Mouse (Mus musculus) layer of hippocampus, postnatal 25 days (tissue): Measurements from ENCODE around the gene Abca7. TPM values are rescaled to one million over a fixed set of nuclear protein-coding genes. Genes with fewer than 3 reads are reported as not detected.
"Not testable (repeated sequence)": the region's sequence is repeated elsewhere in the genome, so short reads cannot be mapped to it uniquely, and the experiment has no call there.

ENCODE experiments used
- DNase-seq, 2 experiments: peaks; one replicate each; pipeline ENCODE4 v3.0.0; 2022; ENCODE audit warnings: mixed read lengths in 2 of 2, low spot score in 1 of 2; ENCODE audit errors: extremely low spot score in 1 of 2
- total RNA-seq, 2 experiments: library from RNA; stranded (reverse); gene quantifications; 2 replicates each; pipeline ENCODE4 v1.2.3; 2021

Abca7 gene
- total RNA-seq, 2 experiments from 2014 or later: 9.6 to 10.2 TPM

DNA sequence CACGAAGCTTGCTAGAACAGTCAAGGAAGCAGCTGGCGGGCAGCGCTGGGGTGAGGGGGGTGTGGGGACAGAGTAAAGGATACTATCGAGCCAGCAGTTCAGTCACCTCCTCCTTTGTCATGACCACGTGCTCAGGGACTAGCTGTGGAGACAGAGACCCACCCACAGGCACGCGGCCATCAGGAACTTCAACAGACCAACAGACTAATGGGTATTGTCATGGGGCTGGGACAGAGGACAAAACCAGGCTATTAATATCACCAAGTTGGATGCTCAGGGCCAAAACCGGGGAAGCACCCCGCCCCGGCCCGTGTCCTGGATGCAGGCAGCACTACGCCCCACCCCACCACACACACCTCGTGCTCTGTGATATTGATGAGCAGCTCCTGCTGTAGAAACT lies 40.5 kb downstream of the Abca7 start:
- DNase-seq: no peak

DNA sequence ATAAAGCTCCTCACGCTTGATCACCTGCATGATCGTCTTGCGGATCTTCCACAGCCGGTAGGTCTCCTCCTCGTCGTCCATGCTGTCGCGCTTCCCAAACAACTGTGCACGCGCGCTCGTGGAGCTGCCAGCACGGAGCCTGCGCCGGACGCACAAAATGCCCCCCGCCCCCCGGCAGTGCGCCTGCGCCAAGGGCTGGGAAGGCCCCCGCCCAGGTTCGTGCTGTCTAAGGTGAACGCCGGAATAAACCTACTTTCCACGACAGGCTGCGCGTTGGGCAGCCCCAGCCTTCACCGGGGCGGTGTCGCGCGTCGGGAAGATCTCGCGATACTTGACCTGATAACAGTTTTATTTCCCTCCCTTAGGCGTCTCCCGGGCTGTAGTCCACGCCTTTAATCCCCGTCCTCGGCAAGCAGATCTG lies 43.3 kb downstream of the Abca7 start, which contains the start of gene Polr2e:
Gene Polr2e (minus strand): TSS at position 237 of the 421 bp plus-strand sequence.
- peak; percentile 90 to 93 for DNase-seq

DNA sequence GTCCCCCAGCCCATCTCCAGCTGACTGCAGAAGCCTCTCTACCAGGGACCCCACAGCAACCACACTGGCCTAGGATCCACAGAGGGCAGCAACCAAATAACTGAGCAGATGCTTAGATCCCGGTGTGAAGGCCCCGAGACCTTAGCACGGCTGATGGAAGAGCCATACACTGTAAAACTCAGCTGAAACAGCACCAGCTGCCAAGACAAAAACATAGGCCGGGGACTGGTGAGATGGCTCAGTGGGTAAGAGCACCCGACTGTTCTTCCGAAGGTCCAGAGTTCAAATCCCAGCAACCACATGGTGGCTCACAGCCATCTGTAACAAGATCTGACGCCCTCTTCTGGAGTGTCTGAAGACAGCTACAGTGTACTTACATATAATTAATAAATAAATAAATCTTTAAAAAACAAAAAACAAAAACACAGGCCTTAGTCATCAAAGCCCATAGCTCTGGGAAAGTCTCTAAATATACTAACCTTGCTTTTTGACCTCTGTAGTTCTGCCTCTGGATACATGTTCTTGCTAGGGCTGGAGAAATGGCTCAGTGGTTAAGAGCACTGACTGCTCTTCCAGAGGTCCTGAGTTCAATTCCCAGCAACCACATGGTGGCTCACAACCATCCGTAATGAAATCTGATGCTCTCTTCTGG lies 45.2 kb downstream of the Abca7 start:
- DNase-seq: not testable (repeated sequence)

DNA sequence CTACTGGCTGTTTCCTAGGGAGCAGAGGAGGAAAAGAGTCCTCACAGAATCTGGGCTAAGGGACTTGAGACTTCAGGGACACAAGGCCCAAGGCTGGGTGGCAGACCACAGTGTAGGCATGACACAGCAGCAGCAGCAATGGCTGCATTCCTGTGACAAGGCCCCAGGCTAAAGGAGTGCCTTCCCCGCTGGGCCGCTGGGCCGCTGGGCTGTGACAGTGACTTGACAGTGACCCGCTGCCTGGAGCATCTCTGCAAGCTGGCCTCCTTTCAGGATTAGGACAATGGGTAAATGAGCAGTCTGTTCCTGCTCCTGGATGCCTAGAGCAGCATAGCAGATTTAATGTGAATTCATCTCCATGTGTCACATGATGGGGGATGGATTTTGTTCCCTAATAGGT lies 47.8 kb downstream of the Abca7 start:
- no peak for DNase-seq

GRCm38 (mm10) chr10:80045364-80045763 lies 49.1 kb downstream of the Abca7 start:
- not testable (repeated sequence) for DNase-seq

DNA sequence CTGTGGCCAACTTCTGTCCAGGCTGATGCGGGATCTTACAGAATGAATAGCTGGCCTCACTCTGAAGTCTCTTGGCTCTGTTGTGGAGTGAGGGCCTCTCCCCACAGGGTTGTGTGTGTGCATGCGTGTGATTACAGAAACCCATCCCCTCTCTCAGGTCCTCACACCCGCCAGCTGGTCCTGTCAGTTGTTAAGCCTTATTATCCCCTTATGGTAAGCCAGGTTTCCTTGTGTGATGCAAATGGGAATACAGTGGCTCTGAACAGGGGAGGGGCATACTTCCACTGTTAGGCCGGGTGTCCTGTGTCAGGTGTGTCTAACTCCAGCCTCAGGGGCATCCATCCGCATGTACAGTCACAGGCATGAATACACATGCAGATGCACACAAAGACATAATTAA lies 49.5 kb downstream of the Abca7 start:
- no peak for DNase-seq

DNA sequence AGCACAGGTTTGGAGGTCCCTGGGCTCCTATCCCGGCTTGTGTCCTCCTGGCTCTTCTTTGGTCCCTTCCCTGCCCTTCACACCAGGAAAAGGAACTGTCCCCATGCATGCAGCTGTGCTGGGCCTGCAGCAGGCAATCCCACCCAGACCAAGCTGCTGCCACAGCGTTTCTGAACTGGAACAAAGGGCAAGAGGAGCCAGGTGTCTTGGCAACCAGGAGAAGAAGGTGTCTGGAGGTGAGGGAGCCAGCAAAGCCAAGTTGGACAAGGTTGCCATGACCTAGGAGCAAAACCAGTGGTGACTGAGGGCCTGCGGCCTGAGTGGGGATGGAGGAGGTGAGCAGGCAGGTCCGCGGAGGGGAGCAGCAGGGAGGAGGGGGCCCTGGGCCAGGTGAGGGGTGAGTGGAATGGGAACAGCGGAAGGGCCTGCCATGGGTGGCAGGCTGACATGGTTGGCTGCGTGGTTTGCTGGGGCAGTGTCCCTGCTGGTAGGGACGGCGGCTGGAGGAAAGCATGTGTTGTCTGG lies 50.8 kb downstream of the Abca7 start, which contains the start of gene Gpx4:
Gene Gpx4 (plus strand): TSS at position 126 of the 525 bp plus-strand sequence.
- no peak for DNase-seq

DNA sequence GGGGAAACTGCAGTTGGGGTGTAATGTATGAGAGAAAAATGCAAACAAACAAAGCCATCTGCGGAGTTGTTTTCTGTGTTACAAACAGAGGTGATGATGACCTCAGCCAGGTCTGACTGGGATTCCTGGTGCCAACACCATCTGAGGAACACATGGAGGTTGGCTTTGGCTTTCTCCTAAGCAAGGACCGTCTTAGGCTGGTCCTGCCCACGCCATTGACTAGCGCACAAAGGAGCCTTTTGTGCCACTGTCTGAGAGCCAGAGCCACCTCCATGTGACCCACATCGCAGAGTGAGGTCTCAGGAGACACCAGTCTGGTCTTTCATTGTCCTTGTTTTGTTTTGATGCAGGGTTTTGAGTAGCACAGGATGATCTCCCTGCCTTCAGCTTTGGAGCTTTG lies 52.1 kb downstream of the Abca7 start:
- DNase-seq: no peak

- no peak for DNase-seq
Observed at GRCm38 (mm10) chr10:80048834-80049233, 52.5 kb downstream of the Abca7 start.

- no peak for DNase-seq
Observed at GRCm38 (mm10) chr10:80050244-80050643, 54.0 kb downstream of the Abca7 start.

DNA sequence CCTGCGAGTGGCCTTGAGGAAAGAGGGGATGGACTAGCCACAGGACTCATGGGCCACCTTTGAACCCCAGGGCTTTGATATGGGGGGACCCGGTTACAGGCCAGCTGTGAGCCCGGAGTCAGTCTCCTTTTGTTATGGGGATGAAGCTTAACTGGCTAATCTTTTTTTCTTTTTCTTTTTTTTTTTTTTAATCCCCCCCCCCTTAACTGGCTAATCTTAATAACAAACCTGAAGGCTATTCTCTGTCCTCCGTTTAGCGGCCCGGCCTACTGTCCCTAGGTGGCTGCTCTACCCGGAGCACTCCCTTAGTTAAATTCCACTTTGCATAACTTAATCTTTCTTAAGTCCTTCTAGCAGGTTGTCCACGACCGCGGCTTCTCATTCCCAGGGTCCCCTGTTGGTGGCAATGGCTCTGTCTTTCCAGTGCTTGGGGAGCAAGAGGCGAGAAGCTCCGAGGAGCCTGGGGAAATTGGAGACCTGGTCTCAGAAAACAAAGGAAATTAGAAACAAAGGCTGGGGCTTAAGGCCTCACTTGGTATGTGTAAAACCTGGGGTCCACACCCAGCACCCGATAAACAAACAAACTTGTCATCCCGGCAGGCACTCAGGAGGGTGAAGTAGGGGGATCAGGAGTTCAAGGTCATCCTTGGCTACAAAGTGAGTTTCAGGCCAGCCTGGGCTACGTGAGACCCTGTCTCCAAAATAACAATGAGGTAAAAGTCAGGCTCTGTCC lies 54.8 kb downstream of the Abca7 start:
- no peak for DNase-seq

DNA sequence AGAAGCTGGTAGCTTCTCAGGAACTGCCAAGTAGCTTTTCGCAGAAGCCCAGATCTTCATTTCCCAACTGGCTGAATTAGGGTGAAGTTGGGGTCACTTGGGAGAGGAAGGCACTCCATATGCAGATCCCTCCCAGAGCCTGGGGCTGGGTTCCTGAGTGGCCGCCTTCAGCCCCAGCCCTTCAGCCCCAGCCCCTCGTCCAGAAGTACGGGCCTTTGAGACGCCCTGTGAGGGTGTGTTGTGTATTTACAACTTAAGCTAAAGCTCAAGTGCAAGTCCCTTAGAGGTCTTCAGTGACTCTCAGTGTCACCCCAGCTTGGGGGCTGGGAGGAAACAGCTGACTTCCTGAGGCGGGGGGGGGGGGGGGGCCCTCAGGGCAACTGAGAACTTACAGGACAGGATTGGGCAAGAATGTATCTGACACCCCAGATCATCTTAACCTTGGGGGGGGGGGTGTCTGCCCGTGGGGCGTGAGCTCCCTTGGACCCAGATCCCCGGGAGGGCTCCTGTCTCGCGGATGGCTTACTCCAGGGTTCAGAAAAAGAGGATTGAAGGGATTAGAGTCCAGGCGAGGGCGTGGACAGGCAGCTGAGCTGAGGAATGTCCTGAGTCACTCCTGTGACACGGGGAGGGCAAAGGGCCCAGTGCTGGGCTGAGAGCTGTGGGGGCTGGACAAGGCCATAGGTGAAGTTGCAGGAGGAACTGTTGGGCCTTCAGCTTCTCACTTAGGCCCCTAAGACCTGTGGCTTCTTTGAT lies 55.5 kb downstream of the Abca7 start:
- no peak for DNase-seq

GRCm38 (mm10) chr10:80052374-80052764 lies 56.1 kb downstream of the Abca7 start:
- no peak for DNase-seq

DNA sequence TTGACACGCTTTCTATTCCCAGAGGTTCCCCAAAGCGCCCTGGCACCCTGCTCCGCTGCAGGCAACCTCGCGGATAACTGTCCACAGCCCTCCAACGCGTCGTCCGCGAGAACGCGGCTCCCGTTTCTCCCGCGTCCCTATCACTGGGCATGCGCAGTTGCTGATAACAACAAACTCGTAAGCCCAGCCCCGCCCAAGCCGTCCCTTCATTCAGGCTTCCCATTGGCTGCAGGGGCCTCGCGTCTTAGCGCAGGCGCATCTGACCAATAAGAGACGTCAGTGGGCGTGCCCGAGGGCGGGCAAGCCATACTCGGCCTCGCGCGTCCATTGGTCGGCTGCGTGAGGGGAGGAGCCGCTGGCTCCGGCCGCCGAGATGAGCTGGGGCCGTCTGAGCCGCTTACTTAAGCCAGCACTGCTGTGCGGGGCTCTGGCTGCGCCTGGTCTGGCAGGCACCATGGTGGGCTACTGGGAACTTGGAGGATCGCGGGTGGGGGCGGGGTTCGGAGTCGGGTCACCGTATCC lies 57.0 kb downstream of the Abca7 start:
- peak; percentile 92 to 93 for DNase-seq

GRCm38 (mm10) chr10:80053831-80054815 lies 57.8 kb downstream of the Abca7 start:
- peak; percentile 40 to 63 for DNase-seq

GRCm38 (mm10) chr10:80054911-80055310 lies 58.6 kb downstream of the Abca7 start:
- DNase-seq: not testable (repeated sequence)

DNA sequence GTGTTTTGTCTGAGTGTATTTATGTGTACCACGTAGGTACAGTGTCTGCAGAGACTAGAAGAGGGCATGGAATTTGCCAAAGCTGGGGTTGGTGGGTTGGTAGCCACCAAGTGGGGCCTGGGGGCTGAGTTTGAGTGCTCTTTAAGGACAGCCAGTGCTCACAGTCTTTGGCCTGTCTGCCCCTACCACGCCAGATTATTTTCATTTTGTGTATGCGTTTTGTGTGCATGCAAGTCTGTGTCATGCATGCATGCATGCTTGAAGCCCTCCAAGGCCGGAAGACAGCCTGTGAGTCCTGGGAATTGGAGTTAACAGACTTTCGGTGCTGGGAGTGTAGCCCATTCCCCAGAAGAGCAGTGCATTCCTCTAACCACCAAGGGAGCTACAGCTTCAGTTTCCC lies 59.1 kb downstream of the Abca7 start:
- no peak for DNase-seq

DNA sequence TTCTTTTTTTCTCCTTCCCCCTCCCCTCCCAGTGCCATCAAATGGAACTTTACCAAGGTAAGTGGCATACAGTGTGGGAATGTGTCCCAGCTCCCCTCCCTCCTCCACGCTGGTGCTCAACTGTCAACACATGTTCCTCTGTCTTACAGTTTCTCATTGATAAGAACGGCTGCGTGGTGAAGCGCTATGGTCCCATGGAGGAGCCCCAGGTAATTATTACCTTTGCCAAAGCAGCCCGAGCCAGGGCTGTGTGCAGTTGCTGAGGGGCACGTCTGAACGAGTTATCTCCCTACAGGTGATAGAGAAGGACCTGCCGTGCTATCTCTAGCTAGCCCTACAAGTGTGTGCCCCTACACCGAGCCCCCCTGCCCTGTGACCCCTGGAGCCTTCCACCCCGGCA lies 59.6 kb downstream of the Abca7 start:
- no peak for DNase-seq

GRCm38 (mm10) chr10:80056506-80056905 lies 60.2 kb downstream of the Abca7 start:
- DNase-seq: no peak
